In the genomic region with DNA sequence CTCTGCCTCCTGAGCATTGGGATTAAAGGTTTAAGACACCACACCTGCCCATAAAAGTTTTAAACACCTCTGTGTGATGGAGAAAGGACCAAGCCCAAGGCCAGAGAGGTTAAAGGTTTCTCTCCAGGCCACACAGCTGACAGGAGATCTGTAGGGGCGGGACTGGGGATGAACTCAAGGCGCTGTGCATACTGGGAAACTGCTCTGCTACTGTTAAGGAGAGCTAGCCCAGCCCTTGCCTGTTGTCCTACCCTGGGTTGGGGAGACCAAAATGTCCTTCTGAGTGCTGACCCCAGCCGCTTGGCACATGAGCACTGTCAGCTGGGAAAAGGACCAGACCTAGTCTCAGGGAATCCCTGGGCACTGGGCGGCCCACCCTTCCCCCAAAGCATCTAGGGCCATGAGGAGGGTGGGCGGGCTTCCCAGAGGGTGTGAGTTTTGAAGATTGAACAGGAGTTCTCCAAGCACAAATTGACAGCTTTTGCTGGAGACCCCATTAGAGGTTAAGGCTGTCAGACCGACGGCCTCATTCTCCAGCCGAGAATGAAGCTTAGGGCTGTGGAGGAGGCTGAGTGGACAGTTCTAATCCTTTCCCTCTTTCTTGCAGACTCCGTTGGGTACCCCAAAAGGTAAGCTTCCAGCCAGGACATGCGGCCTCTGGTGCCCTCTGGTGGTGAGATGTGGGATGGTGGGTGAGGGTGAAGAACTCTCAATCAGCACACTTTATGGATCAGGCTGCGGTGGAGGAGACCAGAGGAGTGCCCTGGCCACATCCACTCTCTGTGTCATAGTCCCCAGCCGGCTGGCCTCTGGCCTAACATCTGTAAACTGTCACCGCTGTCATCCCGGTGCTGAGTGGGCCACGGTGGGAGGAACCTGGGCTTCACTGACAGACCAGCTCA, we compare ENCODE assay signal across 8 mouse cellular contexts. TPM values are rescaled to one million over a fixed set of nuclear protein-coding genes. Genes with fewer than 3 reads are reported as not detected.
A peak's percentile ranks its signal among the peaks of the same experiment; 100 is the strongest.
DNase-seq lines count a peak whose midpoint lies in the region; ATAC-seq and TF ChIP-seq lines count a peak whose summit lies in the region.

No protein-coding gene starts in this region.

- H3K4me2 ChIP-seq in heart, embryonic 11.5 days, result no peak overlapping the region
- H3K4me2 ChIP-seq in limb, embryonic 14.5 days (replicated peaks; ENCODE audit: low read depth, low read length, severe bottlenecking), result no peak overlapping the region
- no peak overlapping the region for H3K4me2 ChIP-seq in midbrain, embryonic 16.5 days (ENCODE audit: low read length)

- TF ChIP-seq EP300 in heart, adult 2 months (IDR thresholded peaks at IDR 0.05; ENCODE audit: insufficient read depth, low read depth, low read length), result peak; percentile 95

- intact Hi-C loops in heart, adult 2 months (cut with DNase I), result loop anchor here (1.0 to 5.0 kb wide), 2 partner anchors 19 to 1745 kb away; partner anchors contain the start of genes Aes and Palm

- H3K79me2 ChIP-seq in heart, adult 2 months (replicated peaks; ENCODE audit: control insufficient read depth, insufficient read depth, low read length), result no peaks in the 10 kb centered on the region

- TF ChIP-seq POLR2A in heart, adult 2 months (IDR thresholded peaks at IDR 0.05; ENCODE audit: insufficient read depth, low read depth, low read length), result 0 out of 2 replicates have a peak, but pooled peaks have one; percentile 17
- TF ChIP-seq POLR2A in limb, embryonic 14.5 days (IDR thresholded peaks at IDR 0.05; ENCODE audit: borderline replicate concordance, extremely low read depth, insufficient read depth, insufficient read length), result no peak

- no peak overlapping the region for H3K9ac ChIP-seq in heart, embryonic 11.5 days (ENCODE audit: low read depth, low read length)
- H3K9ac ChIP-seq in heart, adult 2 months (ENCODE audit: low read depth, low read length), result no peak overlapping the region
- no peak overlapping the region for H3K9ac ChIP-seq in limb, embryonic 14.5 days (ENCODE audit: low read depth, low read length, severe bottlenecking)
- H3K9ac ChIP-seq in midbrain, embryonic 16.5 days (ENCODE audit: low read depth, low read length), result no peak overlapping the region

- no peaks in the 10 kb centered on the region; the same call in 1 of the 2 replicates for H3K4me1 ChIP-seq in heart, embryonic 11.5 days (ENCODE audit: control insufficient read depth, insufficient read depth, low read length)
- peaks cover 20% of the 10 kb centered on the region for H3K4me1 ChIP-seq in embryonic facial prominence, embryonic 10.5 days
- 0 out of 2 replicates have a peak, but pooled peaks cover 3% of the 10 kb centered on the region for H3K4me1 ChIP-seq in heart, adult 2 months (ENCODE audit: control insufficient read depth, insufficient read depth, low read length)
- no peaks in the 10 kb centered on the region for H3K4me1 ChIP-seq in limb, embryonic 14.5 days (ENCODE audit: control insufficient read depth, insufficient read depth, low read length)
- H3K4me1 ChIP-seq in midbrain, embryonic 16.5 days (ENCODE audit: control insufficient read depth, insufficient read depth, low read length), result peaks cover 5% of the 10 kb centered on the region; the same call in 1 of the 2 replicates

- peak; percentile 98; the same call in 1 of the 2 replicates for TF ChIP-seq CTCF in heart, adult 2 months (IDR thresholded peaks at IDR 0.05)

- H3K27ac ChIP-seq in heart, embryonic 11.5 days (ENCODE audit: low read depth, low read length), result no peak overlapping the region
- H3K27ac ChIP-seq in embryonic facial prominence, embryonic 10.5 days (replicated peaks), result no peak overlapping the region
- no peak overlapping the region for H3K27ac ChIP-seq in heart, adult 2 months
- no peak overlapping the region for H3K27ac ChIP-seq in limb, embryonic 14.5 days (replicated peaks; ENCODE audit: low read depth, low read length)
- no peak overlapping the region for H3K27ac ChIP-seq in midbrain, embryonic 16.5 days (ENCODE audit: low read length)

- H3K27me3 ChIP-seq in heart, embryonic 11.5 days (ENCODE audit: control insufficient read depth, insufficient read depth, low read length), result no peaks in the 10 kb centered on the region; the same call in 1 of the 2 replicates
- H3K27me3 ChIP-seq in embryonic facial prominence, embryonic 10.5 days (replicated peaks; ENCODE audit: low read depth, poor library complexity, severe bottlenecking), result no peaks in the 10 kb centered on the region
- no peaks in the 10 kb centered on the region for H3K27me3 ChIP-seq in heart, adult 2 months (ENCODE audit: control insufficient read depth, insufficient read depth, low read length)
- H3K27me3 ChIP-seq in limb, embryonic 14.5 days (ENCODE audit: control insufficient read depth, insufficient read depth, low read length), result no peaks in the 10 kb centered on the region
- no peaks in the 10 kb centered on the region for H3K27me3 ChIP-seq in midbrain, embryonic 16.5 days (ENCODE audit: control insufficient read depth, insufficient read depth, low read depth, low read length)

- H3K4me3 ChIP-seq in heart, embryonic 11.5 days (ENCODE audit: low read depth, low read length), result no peak overlapping the region
- H3K4me3 ChIP-seq in embryonic facial prominence, embryonic 10.5 days, result no peak overlapping the region
- H3K4me3 ChIP-seq in heart, adult 2 months, result no peak overlapping the region
- H3K4me3 ChIP-seq in limb, embryonic 14.5 days (replicated peaks; ENCODE audit: low read length), result no peak overlapping the region
- H3K4me3 ChIP-seq in midbrain, embryonic 16.5 days (ENCODE audit: low read depth, low read length), result no peak overlapping the region

- ATAC-seq in heart, embryonic 11.5 days (replicated peaks; ENCODE audit: insufficient number of reproducible peaks, low FRiP score, low TSS enrichment), result no peak
- ATAC-seq in limb, embryonic 14.5 days (ENCODE audit: low FRiP score, low read depth), result 0 out of 2 replicates have a peak, but pooled peaks have one; percentile 34
- peak; percentile 36; the same call in 1 of the 2 replicates for ATAC-seq in midbrain, embryonic 16.5 days

- 0 out of 2 replicates have a peak, but pooled peaks cover 6% of the 10 kb centered on the region for H3K36me3 ChIP-seq in heart, embryonic 11.5 days (ENCODE audit: control insufficient read depth, insufficient read depth, low read length)
- H3K36me3 ChIP-seq in embryonic facial prominence, embryonic 10.5 days (replicated peaks), result peaks cover 93% of the 10 kb centered on the region
- no peaks in the 10 kb centered on the region for H3K36me3 ChIP-seq in heart, adult 2 months (ENCODE audit: control insufficient read depth, insufficient read depth, low read length)
- peaks cover 67% of the 10 kb centered on the region for H3K36me3 ChIP-seq in limb, embryonic 14.5 days (ENCODE audit: control insufficient read depth, insufficient read depth, low read length)
- peaks cover 51% of the 10 kb centered on the region for H3K36me3 ChIP-seq in midbrain, embryonic 16.5 days (ENCODE audit: control insufficient read depth, insufficient read depth, low read length)

- WGBS in heart, embryonic 11.5 days (ENCODE audit: insufficient replicate concordance), result 20% methylated on average over 15 of the region's 15 CpGs
- 31% methylated on average over 15 of the region's 15 CpGs for WGBS in embryonic facial prominence, embryonic 10.5 days
- 26% methylated on average over 15 of the region's 15 CpGs for whole genome bisulfite sequencing in heart, adult 2 months
- 28% methylated on average over 15 of the region's 15 CpGs for WGBS in limb, embryonic 14.5 days
- 29% methylated on average over 15 of the region's 15 CpGs for WGBS in midbrain, embryonic 16.5 days

- no peaks in the 10 kb centered on the region for H3K9me3 ChIP-seq in heart, embryonic 11.5 days (replicated peaks; ENCODE audit: control insufficient read depth, low read length)
- H3K9me3 ChIP-seq in embryonic facial prominence, embryonic 10.5 days, result no peaks in the 10 kb centered on the region
- H3K9me3 ChIP-seq in limb, embryonic 14.5 days (ENCODE audit: control insufficient read depth, low read length), result no peaks in the 10 kb centered on the region
- no peaks in the 10 kb centered on the region for H3K9me3 ChIP-seq in midbrain, embryonic 16.5 days (replicated peaks; ENCODE audit: control insufficient read depth, low read length, poor library complexity, severe bottlenecking)

- DNase-seq in heart, adult 11 months, result peak; percentile 96
- peak; percentile 88 for DNase-seq in embryonic facial prominence, embryonic 10.5 days (ENCODE audit: low spot score)
- DNase-seq in heart, adult 2 months, result peak; percentile 80 to 93
- peak; percentile 75 to 90 for DNase-seq in kidney, adult 8-10 months
- peak; percentile 68 for DNase-seq in limb, embryonic 14.5 days (ENCODE audit: low spot score)
- peak; percentile 81 to 90 for DNase-seq in spleen, postnatal 10 days (ENCODE audit: low spot score in 2 of 2)

RNA-seq across cellular contexts. Expression of gene Misp, which starts 8.8 kb away (rescaled TPM):
- 0.63 and 0.89 TPM in 2 replicates for polyA plus RNA-seq in heart, embryonic 11.5 days (2014; fragmentation: Nextera tagmentation; extraction: Ambion mirVana)
- polyA plus RNA-seq in embryonic facial prominence, embryonic 10.5 days (2016; fragmentation: Nextera tagmentation; extraction: Ambion mirVana), result 1.7 and 2.2 TPM in 2 replicates
- total RNA-seq in heart, adult 2 months (2021), result under 1 TPM; 0.50 to 0.52 TPM
- 0.26 and 0.82 TPM in 2 replicates for polyA plus RNA-seq in heart, adult 2 months (2012; rRNA removed)
- 0.41 and 0.50 TPM in 2 replicates for polyA plus RNA-seq in limb, embryonic 14.5 days (2012; rRNA removed)
- polyA plus RNA-seq in limb, embryonic 14.5 days (2014; fragmentation: Nextera tagmentation; extraction: Ambion mirVana), result 0.54 and 1.2 TPM in 2 replicates
- 0.34 and 0.73 TPM in 2 replicates for polyA plus RNA-seq in midbrain, embryonic 16.5 days (2015; fragmentation: Nextera tagmentation; extraction: Ambion mirVana)

RNA-seq across cellular contexts. Expression of gene Palm, which starts 18.6 kb away (rescaled TPM):
- 66.6 and 70.1 TPM in 2 replicates for polyA plus RNA-seq in heart, embryonic 11.5 days (2014; fragmentation: Nextera tagmentation; extraction: Ambion mirVana)
- polyA plus RNA-seq in embryonic facial prominence, embryonic 10.5 days (2016; fragmentation: Nextera tagmentation; extraction: Ambion mirVana), result 127 and 129 TPM in 2 replicates
- 10 to 100 TPM; 51.4 to 55.6 TPM for total RNA-seq in heart, adult 2 months (2021)
- polyA plus RNA-seq in heart, adult 2 months (2012; rRNA removed), result 31.4 and 36.6 TPM in 2 replicates
- 55.8 and 72.7 TPM in 2 replicates for polyA plus RNA-seq in limb, embryonic 14.5 days (2012; rRNA removed)
- polyA plus RNA-seq in limb, embryonic 14.5 days (2014; fragmentation: Nextera tagmentation; extraction: Ambion mirVana), result 76.2 and 83.8 TPM in 2 replicates
- polyA plus RNA-seq in midbrain, embryonic 16.5 days (2015; fragmentation: Nextera tagmentation; extraction: Ambion mirVana), result 318 and 333 TPM in 2 replicates

RNA-seq across cellular contexts. Expression of gene Prss57, which starts 21.2 kb away (rescaled TPM):
- not detected in 2 replicates for polyA plus RNA-seq in heart, embryonic 11.5 days (2014; fragmentation: Nextera tagmentation; extraction: Ambion mirVana)
- 0.05 TPM in 1 of 2 replicates, not detected in the other for polyA plus RNA-seq in embryonic facial prominence, embryonic 10.5 days (2016; fragmentation: Nextera tagmentation; extraction: Ambion mirVana)
- not detected for total RNA-seq in heart, adult 2 months (2021)
- 0.08 and 0.20 TPM in 2 replicates for polyA plus RNA-seq in heart, adult 2 months (2012; rRNA removed)
- 0.04 and 0.06 TPM in 2 replicates for polyA plus RNA-seq in limb, embryonic 14.5 days (2012; rRNA removed)
- polyA plus RNA-seq in limb, embryonic 14.5 days (2014; fragmentation: Nextera tagmentation; extraction: Ambion mirVana), result not detected in 2 replicates
- 0.19 TPM in 2 replicates for polyA plus RNA-seq in midbrain, embryonic 16.5 days (2015; fragmentation: Nextera tagmentation; extraction: Ambion mirVana)

RNA-seq across cellular contexts. Expression of gene Fstl3, which starts 34.9 kb away (rescaled TPM):
- polyA plus RNA-seq in heart, embryonic 11.5 days (2014; fragmentation: Nextera tagmentation; extraction: Ambion mirVana), result 11.4 TPM in 2 replicates
- 1.9 and 2.2 TPM in 2 replicates for polyA plus RNA-seq in embryonic facial prominence, embryonic 10.5 days (2016; fragmentation: Nextera tagmentation; extraction: Ambion mirVana)
- 1 to 10 TPM; 3.8 to 4.7 TPM for total RNA-seq in heart, adult 2 months (2021)
- 9.7 and 11.9 TPM in 2 replicates for polyA plus RNA-seq in heart, adult 2 months (2012; rRNA removed)
- 11.6 and 14.7 TPM in 2 replicates for polyA plus RNA-seq in limb, embryonic 14.5 days (2012; rRNA removed)
- polyA plus RNA-seq in limb, embryonic 14.5 days (2014; fragmentation: Nextera tagmentation; extraction: Ambion mirVana), result 9.0 and 9.5 TPM in 2 replicates
- 2.2 and 3.5 TPM in 2 replicates for polyA plus RNA-seq in midbrain, embryonic 16.5 days (2015; fragmentation: Nextera tagmentation; extraction: Ambion mirVana)

RNA-seq across cellular contexts. Expression of gene Ptbp1, which starts 42.2 kb away (rescaled TPM):
- 112 TPM in 2 replicates for polyA plus RNA-seq in heart, embryonic 11.5 days (2014; fragmentation: Nextera tagmentation; extraction: Ambion mirVana)
- polyA plus RNA-seq in embryonic facial prominence, embryonic 10.5 days (2016; fragmentation: Nextera tagmentation; extraction: Ambion mirVana), result 406 and 416 TPM in 2 replicates
- total RNA-seq in heart, adult 2 months (2021), result 10 to 100 TPM; 43.9 to 51.8 TPM
- 47.5 and 52.6 TPM in 2 replicates for polyA plus RNA-seq in heart, adult 2 months (2012; rRNA removed)
- polyA plus RNA-seq in limb, embryonic 14.5 days (2012; rRNA removed), result 536 and 644 TPM in 2 replicates
- 262 and 279 TPM in 2 replicates for polyA plus RNA-seq in limb, embryonic 14.5 days (2014; fragmentation: Nextera tagmentation; extraction: Ambion mirVana)
- polyA plus RNA-seq in midbrain, embryonic 16.5 days (2015; fragmentation: Nextera tagmentation; extraction: Ambion mirVana), result 58.8 and 65.1 TPM in 2 replicates
